Mouse (Mus musculus): ENCODE results near the gene Inf2. TPM values are rescaled to one million over a fixed set of nuclear protein-coding genes. Genes with fewer than 3 reads are reported as not detected.

Inf2 gene
- polyA plus RNA-seq (2015; fragmentation: Nextera tagmentation; extraction: Ambion mirVana), result 4.7 and 5.3 TPM in 2 replicates

- H3K9me3 ChIP-seq (ENCODE audit: low read length), result no peaks in the 10 kb centered on the region
- 1% methylated on average over 55 of the region's 60 CpGs for WGBS
- peak within 1 kb of the TSS; percentile 25; the same call in 1 of the 2 replicates for H3K27ac ChIP-seq (ENCODE audit: low read length)
These were observed at the start of gene Inf2 for GRCm38 (mm10) chr12:112588426-112589256. Gene Inf2, plus strand, starts transcription at chr12:112588784.

GRCm38 (mm10) chr12:112539466-112539965 lies 49.1 kb upstream of the Inf2 start:
- WGBS, result 85% methylated on average over 7 of the region's 7 CpGs

More at GRCm38 (mm10) chr12:112588426-112589256, at the start of gene Inf2:
- Histone ChIP-seq H3K4me2 (replicated peaks; ENCODE audit: low read depth, low read length) (peak within 1 kb of the TSS; percentile 87), H3K27me3 (ENCODE audit: insufficient read depth, low read length) (0 out of 2 replicates have a peak, but pooled peaks cover 2% of the 10 kb centered on the region), H3K4me1 (ENCODE audit: insufficient read depth, low read length) (peaks cover 23% of the 10 kb centered on the region), H3K9ac (replicated peaks; ENCODE audit: low read length) (peak within 1 kb of the TSS; percentile 69), H3K4me3 (ENCODE audit: low read length) (peak within 1 kb of the TSS; percentile 67), H3K36me3 (ENCODE audit: insufficient read depth, low read length) (no peaks in the 10 kb centered on the region)
- peak; percentile 89 for ATAC-seq (ENCODE audit: low FRiP score, low TSS enrichment)

GRCm38 (mm10) chr12:112540321-112540720 lies 48.3 kb upstream of the Inf2 start:
- H3K36me3 ChIP-seq (ENCODE audit: insufficient read depth, low read length), result no peaks in the 10 kb centered on the region
- no peaks in the 10 kb centered on the region for H3K9me3 ChIP-seq (ENCODE audit: low read length)
- H3K4me3 ChIP-seq (ENCODE audit: low read length), result no peak overlapping the region
- peaks cover 10% of the 10 kb centered on the region; the same call in 1 of the 2 replicates for H3K4me1 ChIP-seq (ENCODE audit: insufficient read depth, low read length)
- no peak for ATAC-seq (ENCODE audit: low FRiP score, low TSS enrichment)
- H3K27ac ChIP-seq (ENCODE audit: low read length), result no peak overlapping the region
- no peak overlapping the region for H3K9ac ChIP-seq (replicated peaks; ENCODE audit: low read length)
- H3K4me2 ChIP-seq (replicated peaks; ENCODE audit: low read depth, low read length), result no peak overlapping the region
- H3K27me3 ChIP-seq (ENCODE audit: insufficient read depth, low read length), result no peaks in the 10 kb centered on the region
- 92% methylated on average over 12 of the region's 12 CpGs for WGBS

More at GRCm38 (mm10) chr12:112539466-112539965, 49.1 kb upstream of the Inf2 start:
- no peak overlapping the region for H3K27ac ChIP-seq (ENCODE audit: low read length)
- ATAC-seq (ENCODE audit: low FRiP score, low TSS enrichment), result no peak
- H3K4me1 ChIP-seq (ENCODE audit: insufficient read depth, low read length), result peaks cover 8% of the 10 kb centered on the region; the same call in 1 of the 2 replicates
- no peak overlapping the region for H3K9ac ChIP-seq (replicated peaks; ENCODE audit: low read length)
- H3K4me3 ChIP-seq (ENCODE audit: low read length), result no peak overlapping the region
- no peak overlapping the region for H3K4me2 ChIP-seq (replicated peaks; ENCODE audit: low read depth, low read length)
- H3K36me3 ChIP-seq (ENCODE audit: insufficient read depth, low read length), result no peaks in the 10 kb centered on the region
- no peaks in the 10 kb centered on the region for H3K9me3 ChIP-seq (ENCODE audit: low read length)
- H3K27me3 ChIP-seq (ENCODE audit: insufficient read depth, low read length), result no peaks in the 10 kb centered on the region

- Histone ChIP-seq H3K9me3 (ENCODE audit: low read length) (no peaks in the 10 kb centered on the region), H3K27me3 (ENCODE audit: insufficient read depth, low read length) (no peaks in the 10 kb centered on the region)
These were observed 47.0 kb upstream of the Inf2 start for GRCm38 (mm10) chr12:112541483-112542091.

GRCm38 (mm10) chr12:112542257-112542919 lies 46.2 kb upstream of the Inf2 start:
- ATAC-seq (ENCODE audit: low FRiP score, low TSS enrichment), result peak; percentile 80
- peak overlapping the region; percentile 74 for H3K27ac ChIP-seq (ENCODE audit: low read length)
- peak overlapping the region; percentile 24 for H3K4me2 ChIP-seq (replicated peaks; ENCODE audit: low read depth, low read length)
- no peaks in the 10 kb centered on the region for H3K27me3 ChIP-seq (ENCODE audit: insufficient read depth, low read length)
- no peak overlapping the region for H3K9ac ChIP-seq (replicated peaks; ENCODE audit: low read length)
- no peaks in the 10 kb centered on the region for H3K36me3 ChIP-seq (ENCODE audit: insufficient read depth, low read length)
- WGBS, result 45% methylated on average over 13 of the region's 13 CpGs
- H3K4me1 ChIP-seq (ENCODE audit: insufficient read depth, low read length), result peaks cover 10% of the 10 kb centered on the region; the same call in 1 of the 2 replicates
- no peaks in the 10 kb centered on the region for H3K9me3 ChIP-seq (ENCODE audit: low read length)
- no peak overlapping the region for H3K4me3 ChIP-seq (ENCODE audit: low read length)

More at GRCm38 (mm10) chr12:112541483-112542091, 47.0 kb upstream of the Inf2 start:
- WGBS, result 74% methylated on average over 8 of the region's 8 CpGs
- H3K4me1 ChIP-seq (ENCODE audit: insufficient read depth, low read length), result peaks cover 10% of the 10 kb centered on the region; the same call in 1 of the 2 replicates
- no peak overlapping the region for H3K4me3 ChIP-seq (ENCODE audit: low read length)
- no peak for ATAC-seq (ENCODE audit: low FRiP score, low TSS enrichment)
- H3K4me2 ChIP-seq (replicated peaks; ENCODE audit: low read depth, low read length), result no peak overlapping the region
- peak overlapping the region; percentile 74 for H3K27ac ChIP-seq (ENCODE audit: low read length)
- H3K36me3 ChIP-seq (ENCODE audit: insufficient read depth, low read length), result no peaks in the 10 kb centered on the region
- no peak overlapping the region for H3K9ac ChIP-seq (replicated peaks; ENCODE audit: low read length)

GRCm38 (mm10) chr12:112542920-112543300 lies 45.7 kb upstream of the Inf2 start:
- WGBS, result 4% methylated on average over 11 of the region's 11 CpGs
- H3K9ac ChIP-seq (replicated peaks; ENCODE audit: low read length), result 0 out of 2 replicates have a peak overlapping the region, but pooled peaks have one; percentile 12
- no peaks in the 10 kb centered on the region for H3K27me3 ChIP-seq (ENCODE audit: insufficient read depth, low read length)
- no peaks in the 10 kb centered on the region for H3K9me3 ChIP-seq (ENCODE audit: low read length)
- peak overlapping the region; percentile 24 for H3K4me2 ChIP-seq (replicated peaks; ENCODE audit: low read depth, low read length)
- peaks cover 10% of the 10 kb centered on the region; the same call in 1 of the 2 replicates for H3K4me1 ChIP-seq (ENCODE audit: insufficient read depth, low read length)
- H3K4me3 ChIP-seq (ENCODE audit: low read length), result no peak overlapping the region
- ATAC-seq (ENCODE audit: low FRiP score, low TSS enrichment), result peak; percentile 72
- peak overlapping the region; percentile 59 for H3K27ac ChIP-seq (ENCODE audit: low read length)
- no peaks in the 10 kb centered on the region for H3K36me3 ChIP-seq (ENCODE audit: insufficient read depth, low read length)

- no peak overlapping the region for H3K4me2 ChIP-seq (replicated peaks; ENCODE audit: low read depth, low read length)
- no peaks in the 10 kb centered on the region for H3K9me3 ChIP-seq (ENCODE audit: low read length)
- H3K27me3 ChIP-seq (ENCODE audit: insufficient read depth, low read length), result no peaks in the 10 kb centered on the region
- no peaks in the 10 kb centered on the region for H3K36me3 ChIP-seq (ENCODE audit: insufficient read depth, low read length)
- WGBS, result 74% methylated on average over 9 of the region's 9 CpGs
- no peak overlapping the region for H3K27ac ChIP-seq (ENCODE audit: low read length)
- ATAC-seq (ENCODE audit: low FRiP score, low TSS enrichment), result no peak
- no peak overlapping the region for H3K4me3 ChIP-seq (ENCODE audit: low read length)
- peaks cover 10% of the 10 kb centered on the region; the same call in 1 of the 2 replicates for H3K4me1 ChIP-seq (ENCODE audit: insufficient read depth, low read length)
- H3K9ac ChIP-seq (replicated peaks; ENCODE audit: low read length), result no peak overlapping the region
These were observed 44.6 kb upstream of the Inf2 start for GRCm38 (mm10) chr12:112543941-112544340.

GRCm38 (mm10) chr12:112544946-112545701 lies 43.5 kb upstream of the Inf2 start:
- 39% methylated on average over 12 of the region's 12 CpGs for WGBS
- Histone ChIP-seq H3K9ac (replicated peaks; ENCODE audit: low read length) (no peak overlapping the region), H3K27ac (ENCODE audit: low read length) (no peak overlapping the region), H3K4me1 (ENCODE audit: insufficient read depth, low read length) (peaks cover 10% of the 10 kb centered on the region; the same call in 1 of the 2 replicates), H3K4me2 (replicated peaks; ENCODE audit: low read depth, low read length) (no peak overlapping the region), H3K27me3 (ENCODE audit: insufficient read depth, low read length) (no peaks in the 10 kb centered on the region), H3K9me3 (ENCODE audit: low read length) (no peaks in the 10 kb centered on the region), H3K36me3 (ENCODE audit: insufficient read depth, low read length) (no peaks in the 10 kb centered on the region), H3K4me3 (ENCODE audit: low read length) (no peak overlapping the region)
- no peak for ATAC-seq (ENCODE audit: low FRiP score, low TSS enrichment)

GRCm38 (mm10) chr12:112546110-112546509 lies 42.5 kb upstream of the Inf2 start:
- ATAC-seq (ENCODE audit: low FRiP score, low TSS enrichment), result no peak
- Histone ChIP-seq H3K4me3 (ENCODE audit: low read length) (no peak overlapping the region), H3K27me3 (ENCODE audit: insufficient read depth, low read length) (no peaks in the 10 kb centered on the region), H3K9ac (replicated peaks; ENCODE audit: low read length) (no peak overlapping the region), H3K4me1 (ENCODE audit: insufficient read depth, low read length) (peaks cover 10% of the 10 kb centered on the region; the same call in 1 of the 2 replicates), H3K4me2 (replicated peaks; ENCODE audit: low read depth, low read length) (no peak overlapping the region), H3K9me3 (ENCODE audit: low read length) (no peaks in the 10 kb centered on the region), H3K27ac (ENCODE audit: low read length) (no peak overlapping the region), H3K36me3 (ENCODE audit: insufficient read depth, low read length) (no peaks in the 10 kb centered on the region)
- 93% methylated on average over 8 of the region's 8 CpGs for WGBS
